Mouse (Mus musculus): ENCODE results near the gene Lrrc4.

DNA sequence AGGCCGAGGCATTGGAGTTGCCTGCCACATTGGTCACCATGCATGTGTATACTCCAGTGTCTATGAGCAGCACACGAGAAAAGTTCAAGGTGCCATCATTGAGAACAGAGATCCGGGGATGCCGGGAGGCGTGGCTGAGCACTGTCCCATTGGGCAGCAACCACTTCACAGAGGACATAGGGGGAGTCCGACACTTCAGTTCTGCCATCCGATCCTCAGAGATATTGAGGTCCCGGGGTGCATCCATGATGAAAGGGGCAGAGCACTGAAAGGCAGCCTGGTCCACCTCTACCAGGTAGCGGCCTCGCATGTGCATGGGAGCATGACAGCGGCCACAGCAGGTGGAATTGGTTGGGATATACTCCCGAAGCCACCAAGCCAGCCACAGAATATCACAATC, 1.2 kb downstream of the Lrrc4 start:
- TF ChIP-seq EP300 (IDR thresholded peaks at IDR 0.05) (no peak), CTCF (IDR thresholded peaks at IDR 0.05) (no peak)
